Mouse (Mus musculus) MEL (cell line): ENCODE data around the gene Il31ra.
"Not testable (repeated sequence)": the region's sequence is repeated elsewhere in the genome, so short reads cannot be mapped to it uniquely, and the experiment has no call there.

ENCODE experiments used
- CHD2 ChIP-seq: IDR thresholded peaks from 2 replicates; pipeline ENCODE4 v1.6.1; 2011; ENCODE audit warnings: low read length, improper control_type of control experiment
- CTCF ChIP-seq, 3 experiments: IDR thresholded peaks in 2 of 3; conservative IDR thresholded peaks in 1 of 3; 2 replicates each; pipeline ENCODE4 v1.5.1; 2011 to 2012; ENCODE audit warnings: low read length in 3 of 3, low read depth in 2 of 3, mild to moderate bottlenecking in 2 of 3, improper control_type of control experiment in 1 of 3, inconsistent platforms in 1 of 3, mixed read lengths in 1 of 3, moderate library complexity in 1 of 3; ENCODE audit not compliant: control insufficient read depth in 1 of 3, insufficient read depth in 1 of 3, poor library complexity in 1 of 3, severe bottlenecking in 1 of 3
- EP300 ChIP-seq, 2 experiments: IDR thresholded peaks; 2 replicates each; pipeline ENCODE4 v1.6.1; 2011; ENCODE audit warnings: improper control_type of control experiment in 2 of 2, low read length in 2 of 2, low read depth in 1 of 2, mild to moderate bottlenecking in 1 of 2
- GABPA ChIP-seq: IDR thresholded peaks from 2 replicates; pipeline ENCODE4 v1.6.1; 2012; ENCODE audit warnings: low read depth, mild to moderate bottlenecking, inconsistent platforms, low read length, improper control_type of control experiment, moderate library complexity
- GATA1 ChIP-seq: IDR thresholded peaks from 2 replicates; pipeline ENCODE4 v1.6.1; 2011; ENCODE audit warnings: low read depth, low read length, improper control_type of control experiment
- MAFK ChIP-seq: IDR thresholded peaks from 2 replicates; pipeline ENCODE4 v1.6.1; 2011; ENCODE audit warnings: low read depth, mild to moderate bottlenecking, low read length, improper control_type of control experiment, borderline replicate concordance
- MYC ChIP-seq: IDR thresholded peaks from 2 replicates; pipeline ENCODE4 v1.6.1; 2011; ENCODE audit warnings: low read depth, mild to moderate bottlenecking, low read length, improper control_type of control experiment, moderate library complexity
- POLR2A ChIP-seq, 2 experiments: IDR thresholded peaks; 2 replicates each; pipeline ENCODE4 v1.6.1; 2011 to 2012; ENCODE audit warnings: low read length in 2 of 2, mild to moderate bottlenecking in 2 of 2, control low read depth in 1 of 2, improper control_type of control experiment in 1 of 2, low read depth in 1 of 2, moderate library complexity in 1 of 2; ENCODE audit not compliant: control insufficient read depth in 1 of 2, insufficient read depth in 1 of 2, poor library complexity in 1 of 2
- TAL1 ChIP-seq: IDR thresholded peaks from 2 replicates; pipeline ENCODE4 v1.6.1; 2012; ENCODE audit warnings: mild to moderate bottlenecking, inconsistent platforms, low read length, moderate library complexity, mixed read lengths
- TCF12 ChIP-seq: IDR thresholded peaks from 2 replicates; pipeline ENCODE4 v1.6.1; 2014; ENCODE audit warnings: low read depth, mild to moderate bottlenecking, inconsistent platforms, low read length, improper control_type of control experiment, moderate library complexity

- TF ChIP-seq CTCF (IDR thresholded peaks at IDR 0.05 in 2 of 3, conservative IDR thresholded peaks at IDR 0.05 in 1 of 3; ENCODE audit: control insufficient read depth in 1 of 3, insufficient read depth in 1 of 3, low read depth in 2 of 3, low read length in 3 of 3, poor library complexity in 1 of 3, severe bottlenecking in 1 of 3); GATA1; EP300 (IDR thresholded peaks at IDR 0.05; ENCODE audit: low read depth in 1 of 2, low read length in 2 of 2); POLR2A (IDR thresholded peaks at IDR 0.05; ENCODE audit: control insufficient read depth in 1 of 2, insufficient read depth in 1 of 2, low read depth in 1 of 2, low read length in 2 of 2, poor library complexity in 1 of 2); CHD2; MAFK; TAL1; TCF12; MYC; GABPA: not testable (repeated sequence)
Measured at GRCm38 (mm10) chr13:112594260-112594659, at the start of gene Il31ra.
